Mouse (Mus musculus): ENCODE data around the gene Nln.

Gene Nln

GRCm38 (mm10) chr13:103976181-103976724, 133.2 kb downstream of the Nln start:
- no peak for ATAC-seq (ENCODE audit: insufficient number of reproducible peaks, low FRiP score, low TSS enrichment)

GRCm38 (mm10) chr13:103975101-103975500, 134.3 kb downstream of the Nln start:
- ATAC-seq (ENCODE audit: insufficient number of reproducible peaks, low FRiP score, low TSS enrichment): no peak

DNA sequence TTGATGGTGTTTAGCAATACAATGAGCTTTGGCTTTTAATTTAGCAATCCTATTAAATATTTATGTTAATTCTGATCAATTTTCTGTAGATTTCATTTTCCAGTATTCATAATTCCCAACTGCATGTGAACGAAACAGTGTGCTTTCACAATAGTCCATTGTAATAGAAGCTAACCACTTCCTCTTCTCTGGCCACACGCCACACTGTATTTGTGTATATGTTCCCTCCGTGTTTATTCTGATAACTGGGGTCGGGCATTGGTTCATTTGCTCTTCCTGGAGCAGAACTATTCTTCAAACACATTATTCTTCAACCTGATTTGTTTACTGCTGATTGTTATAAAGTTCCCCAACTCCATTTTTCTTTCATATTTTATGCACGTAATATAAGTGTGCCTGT, 135.4 kb downstream of the Nln start:
- no peak for ATAC-seq (ENCODE audit: insufficient number of reproducible peaks, low FRiP score, low TSS enrichment)
